Mouse (Mus musculus) lung, embryonic 14.5 days (tissue): Measurements from ENCODE around the gene Dicer1. TPM values are rescaled to one million over a fixed set of nuclear protein-coding genes. Genes with fewer than 3 reads are reported as not detected.
A peak's percentile ranks its signal among the peaks of the same experiment; 100 is the strongest.

ENCODE experiments used
- ATAC-seq: fragments of 200-750 bp; cut with Nextera tagmentation; 2 replicates; pipeline ENCODE4 v1.8.0; 2017; ENCODE audit warnings: mild to moderate bottlenecking, moderate TSS enrichment, moderate library complexity; ENCODE audit not compliant: insufficient read depth
- DNase-seq: peaks from one replicate; pipeline ENCODE4 v3.0.0-alpha.2; 2015
- H3K27ac ChIP-seq: fragments of 300-500 bp; sonication (generic); 2 replicates; pipeline ENCODE4 v1.5.1; 2014; ENCODE audit warnings: low read depth, mild to moderate bottlenecking, moderate library complexity
- H3K27me3 ChIP-seq: fragments of 300-500 bp; sonication (generic); 2 replicates; pipeline ENCODE4 v1.6.1; 2014; ENCODE audit warnings: low read length, control low read depth; ENCODE audit not compliant: insufficient read depth
- H3K36me3 ChIP-seq: fragments of 300-500 bp; sonication (generic); 2 replicates; pipeline ENCODE4 v1.6.1; 2014; ENCODE audit warnings: control low read depth; ENCODE audit not compliant: insufficient read depth
- H3K4me1 ChIP-seq: fragments of 300-500 bp; sonication (generic); 2 replicates; pipeline ENCODE4 v1.6.1; 2014; ENCODE audit warnings: antibody characterized with exemption, control low read depth; ENCODE audit not compliant: insufficient read depth
- H3K4me2 ChIP-seq: fragments of 300-500 bp; sonication (generic); 2 replicates; pipeline ENCODE4 v1.6.1; 2014; ENCODE audit warnings: mild to moderate bottlenecking
- H3K4me3 ChIP-seq: fragments of 300-500 bp; sonication (generic); 2 replicates; pipeline ENCODE4 v1.5.1; 2014; ENCODE audit warnings: low read depth, low read length
- H3K9ac ChIP-seq: fragments of 300-500 bp; sonication (generic); 2 replicates; pipeline ENCODE4 v1.6.1; 2014
- H3K9me3 ChIP-seq: fragments of 300-500 bp; sonication (generic); 2 replicates; pipeline ENCODE4 v1.6.1; 2016; ENCODE audit warnings: low read depth, low read length, control low read depth
- CTCF ChIP-seq: IDR thresholded peaks from 2 replicates; pipeline ENCODE4 v1.5.1; 2016; ENCODE audit warnings: antibody characterized with exemption, low read depth
- WGBS: fragments of 180-500 bp; shearing (Covaris S2); extraction: QIAGEN DNeasy Blood & Tissue Kit; methylation state at CpG from one replicate; pipeline ENCODE4 v1.1.7; 2014; 5-methylcytosine and 5-hydroxymethylcytosine counted together
- polyA plus RNA-seq: library from polyadenylated mRNA; unstranded; fragments of >200 nt; fragmentation: Nextera tagmentation; extraction: Ambion mirVana; gene quantifications from 2 replicates; pipeline ENCODE4 v1.2.1, GENCODE M21; 2014

Gene Dicer1
- polyA plus RNA-seq, 1 experiment from 2014 or later = 23.4 TPM

- Histone ChIP-seq H3K4me3 (no peak overlapping the region), H3K4me2 (no peak overlapping the region), H3K4me1 (no peaks in the 10 kb centered on the region), H3K36me3 (no peaks in the 10 kb centered on the region), H3K27ac (no peak overlapping the region), H3K27me3 (no peaks in the 10 kb centered on the region), H3K9ac (no peak overlapping the region), H3K9me3 (no peaks in the 10 kb centered on the region)
- no peak for DNase-seq
- 0 out of 2 replicates have a peak, but pooled peaks have one; percentile 1 for ATAC-seq
- no peak for TF ChIP-seq CTCF
- 85% methylated on average over 9 of the region's 9 CpGs for WGBS
These were observed 74.3 kb downstream of the Dicer1 start for GRCm38 (mm10) chr12:104677371-104677924.

GRCm38 (mm10) chr12:104676535-104677370 lies 75.0 kb downstream of the Dicer1 start:
- ATAC-seq = peak; percentile 28
- 70% methylated on average over 13 of the region's 13 CpGs for WGBS
- no peak for TF ChIP-seq CTCF

GRCm38 (mm10) chr12:104672976-104673375 lies 78.8 kb downstream of the Dicer1 start:
- no peak overlapping the region for H3K27ac ChIP-seq
- H3K4me3 ChIP-seq = no peak overlapping the region
- no peaks in the 10 kb centered on the region for H3K9me3 ChIP-seq
- H3K9ac ChIP-seq = no peak overlapping the region
- no peaks in the 10 kb centered on the region for H3K36me3 ChIP-seq
- DNase-seq = peak; percentile 63
- no peak for ATAC-seq
- WGBS = 17% methylated on average over 5 of the region's 5 CpGs
- H3K4me2 ChIP-seq = no peak overlapping the region
- H3K4me1 ChIP-seq = no peaks in the 10 kb centered on the region
- no peaks in the 10 kb centered on the region for H3K27me3 ChIP-seq
- TF ChIP-seq CTCF = no peak

More at GRCm38 (mm10) chr12:104676535-104677370, 75.0 kb downstream of the Dicer1 start:
- Histone ChIP-seq H3K4me1 (no peaks in the 10 kb centered on the region), H3K9me3 (no peaks in the 10 kb centered on the region), H3K27me3 (no peaks in the 10 kb centered on the region), H3K27ac (no peak overlapping the region), H3K9ac (no peak overlapping the region), H3K4me3 (no peak overlapping the region), H3K4me2 (no peak overlapping the region), H3K36me3 (no peaks in the 10 kb centered on the region)
- DNase-seq = no peak

- Histone ChIP-seq H3K4me1 (no peaks in the 10 kb centered on the region), H3K27me3 (no peaks in the 10 kb centered on the region), H3K9me3 (no peaks in the 10 kb centered on the region), H3K4me2 (no peak overlapping the region), H3K9ac (no peak overlapping the region), H3K36me3 (no peaks in the 10 kb centered on the region), H3K27ac (no peak overlapping the region), H3K4me3 (no peak overlapping the region)
- ATAC-seq (no peak), DNase-seq (no peak)
- WGBS = 41% methylated on average over 10 of the region's 10 CpGs
- no peak for TF ChIP-seq CTCF
These were observed 79.3 kb downstream of the Dicer1 start for GRCm38 (mm10) chr12:104672406-104672805.

- H3K36me3 ChIP-seq = no peaks in the 10 kb centered on the region
- no peak for TF ChIP-seq CTCF
- no peaks in the 10 kb centered on the region for H3K9me3 ChIP-seq
- H3K4me1 ChIP-seq = no peaks in the 10 kb centered on the region
- H3K27me3 ChIP-seq = no peaks in the 10 kb centered on the region
- no peak overlapping the region for H3K4me3 ChIP-seq
- no peak overlapping the region for H3K9ac ChIP-seq
- no peak for ATAC-seq
- no peak overlapping the region for H3K27ac ChIP-seq
- no peak for DNase-seq
- H3K4me2 ChIP-seq = no peak overlapping the region
- WGBS = 76% methylated on average over 7 of the region's 7 CpGs
These were observed 83.9 kb downstream of the Dicer1 start for GRCm38 (mm10) chr12:104667846-104668245.

- Histone ChIP-seq H3K4me2 (no peak overlapping the region), H3K27me3 (no peaks in the 10 kb centered on the region), H3K4me3 (no peak overlapping the region), H3K4me1 (no peaks in the 10 kb centered on the region), H3K9ac (no peak overlapping the region), H3K36me3 (no peaks in the 10 kb centered on the region), H3K27ac (no peak overlapping the region), H3K9me3 (no peaks in the 10 kb centered on the region)
- TF ChIP-seq CTCF = no peak
- DNase-seq (no peak), ATAC-seq (no peak)
- WGBS = 48% methylated on average over 6 of the region's 6 CpGs
These were observed 85.8 kb downstream of the Dicer1 start for GRCm38 (mm10) chr12:104665951-104666350.

GRCm38 (mm10) chr12:104665521-104665920 lies 86.2 kb downstream of the Dicer1 start:
- Histone ChIP-seq H3K4me1 (no peaks in the 10 kb centered on the region), H3K4me3 (no peak overlapping the region), H3K27ac (no peak overlapping the region), H3K9me3 (no peaks in the 10 kb centered on the region), H3K27me3 (no peaks in the 10 kb centered on the region), H3K9ac (no peak overlapping the region), H3K4me2 (no peak overlapping the region), H3K36me3 (no peaks in the 10 kb centered on the region)
- no peak for TF ChIP-seq CTCF
- DNase-seq = no peak
- 78% methylated on average over 9 of the region's 9 CpGs for WGBS
- ATAC-seq = no peak
